Mouse (Mus musculus) kidney, postnatal 0 days (tissue): ENCODE data around the gene Itgb8. TPM values are rescaled to one million over a fixed set of nuclear protein-coding genes. Genes with fewer than 3 reads are reported as not detected.

Experiments used
- ATAC-seq: fragments of 200-750 bp; cut with Nextera tagmentation; replicated peaks from 2 replicates; pipeline ENCODE4 v1.8.0; 2017; ENCODE audit warnings: low read depth, moderate number of reproducible peaks, moderate TSS enrichment, moderate library complexity; ENCODE audit not compliant: low FRiP score
- DNase-seq: peaks from one replicate; pipeline ENCODE4 v3.0.0-alpha.2; 2016; ENCODE audit warnings: low spot score
- H3K27ac ChIP-seq: fragments of 300-500 bp; sonication (generic); 2 replicates; pipeline ENCODE4 v1.5.1; 2014; ENCODE audit warnings: mild to moderate bottlenecking
- H3K27me3 ChIP-seq: fragments of 300-500 bp; sonication (generic); 2 replicates; pipeline ENCODE4 v1.6.1; 2014; ENCODE audit warnings: low read length, mixed read lengths; ENCODE audit not compliant: insufficient read depth
- H3K36me3 ChIP-seq: fragments of 300-500 bp; sonication (generic); 2 replicates; pipeline ENCODE4 v1.6.1; 2014; ENCODE audit warnings: low read length, mixed read lengths; ENCODE audit not compliant: insufficient read depth
- H3K4me1 ChIP-seq: fragments of 300-500 bp; sonication (generic); replicated peaks from 2 replicates; pipeline ENCODE4 v1.6.1; 2014; ENCODE audit warnings: antibody characterized with exemption, low read length, mixed read lengths; ENCODE audit not compliant: insufficient read depth
- H3K4me2 ChIP-seq: fragments of 300-500 bp; sonication (generic); 2 replicates; pipeline ENCODE4 v1.6.1; 2014; ENCODE audit warnings: mild to moderate bottlenecking, low read length, moderate library complexity, mixed read lengths
- H3K4me3 ChIP-seq: fragments of 300-500 bp; sonication (generic); replicated peaks from 2 replicates; pipeline ENCODE4 v1.5.1; 2014; ENCODE audit warnings: low read depth, low read length
- H3K9ac ChIP-seq: fragments of 300-500 bp; sonication (generic); 2 replicates; pipeline ENCODE4 v1.6.1; 2014; ENCODE audit warnings: low read depth, low read length
- H3K9me3 ChIP-seq: fragments of 300-500 bp; sonication (generic); replicated peaks from 2 replicates; pipeline ENCODE4 v1.6.1; 2016; ENCODE audit warnings: low read length, inconsistent platforms, mixed read lengths
- CTCF ChIP-seq: IDR thresholded peaks from 2 replicates; pipeline ENCODE4 v1.5.1; 2016; ENCODE audit warnings: antibody characterized with exemption, low read depth, mild to moderate bottlenecking, moderate library complexity
- WGBS: fragments of 180-500 bp; shearing (Covaris S2); extraction: QIAGEN DNeasy Blood & Tissue Kit; methylation state at CpG from one replicate; pipeline ENCODE4 v1.1.7; 2014; 5-methylcytosine and 5-hydroxymethylcytosine counted together
- polyA plus RNA-seq: library from polyadenylated mRNA; unstranded; fragments of >200 nt; fragmentation: Nextera tagmentation; extraction: Ambion mirVana; gene quantifications from 2 replicates; pipeline ENCODE4 v1.2.1, GENCODE M21; 2015

Itgb8 gene
- polyA plus RNA-seq, 1 experiment from 2014 or later, result 9.9 TPM

- H3K4me3 ChIP-seq, result no peak overlapping the region
Observed at GRCm38 (mm10) chr12:119159254-119159933, 79.2 kb downstream of the Itgb8 start.

GRCm38 (mm10) chr12:119157686-119158085, 80.9 kb downstream of the Itgb8 start:
- no peak for DNase-seq
- TF ChIP-seq CTCF, result no peak
- no peak overlapping the region for H3K9ac ChIP-seq
- WGBS, result 91% methylated on average over 2 of the region's 2 CpGs
- H3K9me3 ChIP-seq, result no peaks in the 10 kb centered on the region
- ATAC-seq, result no peak
- H3K4me3 ChIP-seq, result no peak overlapping the region
- H3K27ac ChIP-seq, result no peak overlapping the region
- H3K27me3 ChIP-seq, result no peaks in the 10 kb centered on the region
- 0 out of 2 replicates have a peak, but pooled peaks cover 4% of the 10 kb centered on the region for H3K36me3 ChIP-seq
- H3K4me1 ChIP-seq, result no peaks in the 10 kb centered on the region
- no peak overlapping the region for H3K4me2 ChIP-seq

More at GRCm38 (mm10) chr12:119159254-119159933, 79.2 kb downstream of the Itgb8 start:
- Histone ChIP-seq H3K36me3 (0 out of 2 replicates have a peak, but pooled peaks cover 4% of the 10 kb centered on the region), H3K27me3 (no peaks in the 10 kb centered on the region), H3K27ac (no peak overlapping the region), H3K9me3 (no peaks in the 10 kb centered on the region), H3K4me1 (no peaks in the 10 kb centered on the region), H3K4me2 (no peak overlapping the region), H3K9ac (no peak overlapping the region)
- no peak for ATAC-seq
- WGBS, result 57% methylated on average over 4 of the region's 4 CpGs
- TF ChIP-seq CTCF, result no peak
- no peak for DNase-seq

DNA sequence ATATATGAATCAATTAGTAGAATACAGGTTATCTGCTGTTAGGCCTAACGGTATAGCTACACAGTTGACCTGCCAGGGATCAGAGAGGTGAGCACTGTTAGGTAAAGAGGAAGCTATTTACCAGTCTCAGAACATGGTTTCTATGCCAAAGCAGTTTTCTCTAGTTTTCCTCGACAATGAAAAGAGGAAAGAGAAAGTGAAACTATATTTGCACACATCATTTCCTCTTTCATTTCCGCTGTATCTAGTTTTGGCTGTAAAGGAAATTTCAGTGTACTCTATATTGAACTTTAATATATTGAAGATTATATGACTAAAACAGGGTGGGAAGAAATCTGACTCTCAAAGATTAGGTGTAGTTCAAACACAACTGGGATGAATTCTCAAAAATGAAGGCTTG, 81.5 kb downstream of the Itgb8 start:
- 78% methylated on average over 3 of the region's 3 CpGs for WGBS
- H3K27ac ChIP-seq, result no peak overlapping the region
- no peaks in the 10 kb centered on the region for H3K9me3 ChIP-seq
- ATAC-seq (no peak), DNase-seq (no peak)
- H3K4me1 ChIP-seq, result no peaks in the 10 kb centered on the region
- no peak overlapping the region for H3K4me3 ChIP-seq
- H3K36me3 ChIP-seq, result 0 out of 2 replicates have a peak, but pooled peaks cover 4% of the 10 kb centered on the region
- H3K4me2 ChIP-seq, result no peak overlapping the region
- no peaks in the 10 kb centered on the region for H3K27me3 ChIP-seq
- TF ChIP-seq CTCF, result no peak
- H3K9ac ChIP-seq, result no peak overlapping the region

- no peaks in the 10 kb centered on the region for H3K4me1 ChIP-seq
- H3K4me2 ChIP-seq, result no peak overlapping the region
- H3K9ac ChIP-seq, result no peak overlapping the region
- no peaks in the 10 kb centered on the region for H3K9me3 ChIP-seq
- ATAC-seq (no peak), DNase-seq (no peak)
- no peaks in the 10 kb centered on the region for H3K27me3 ChIP-seq
- H3K36me3 ChIP-seq, result no peaks in the 10 kb centered on the region
- 62% methylated on average over 4 of the region's 4 CpGs for WGBS
- H3K27ac ChIP-seq, result no peak overlapping the region
- no peak for TF ChIP-seq CTCF
- H3K4me3 ChIP-seq, result no peak overlapping the region
Observed at GRCm38 (mm10) chr12:119155566-119155965, 83.0 kb downstream of the Itgb8 start.

DNA sequence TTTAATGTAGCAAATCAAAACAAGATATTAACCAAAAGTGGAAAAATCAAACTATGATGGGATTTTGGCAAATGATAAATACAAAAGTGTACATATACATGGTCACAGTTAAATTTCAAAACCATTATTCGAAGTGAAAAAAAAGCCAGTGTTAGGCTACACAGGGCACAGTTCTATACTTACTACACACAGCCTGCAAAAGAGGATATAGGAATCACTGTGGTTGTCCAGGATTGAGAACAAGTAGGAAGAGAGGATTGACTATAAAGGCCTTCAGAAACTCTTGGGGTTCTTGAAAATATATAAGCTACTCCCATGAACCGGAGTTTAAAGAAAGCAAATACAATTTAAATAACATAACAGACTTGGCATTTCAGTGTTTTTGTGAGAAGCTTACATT, 87.6 kb downstream of the Itgb8 start:
- no peaks in the 10 kb centered on the region for H3K9me3 ChIP-seq
- no peak overlapping the region for H3K27ac ChIP-seq
- no peak for DNase-seq
- H3K4me1 ChIP-seq, result no peaks in the 10 kb centered on the region
- no peak for TF ChIP-seq CTCF
- WGBS, result 97% methylated on average over 2 of the region's 2 CpGs
- no peaks in the 10 kb centered on the region for H3K36me3 ChIP-seq
- H3K9ac ChIP-seq, result no peak overlapping the region
- no peak for ATAC-seq
- no peaks in the 10 kb centered on the region for H3K27me3 ChIP-seq
- no peak overlapping the region for H3K4me2 ChIP-seq
- no peak overlapping the region for H3K4me3 ChIP-seq

DNA sequence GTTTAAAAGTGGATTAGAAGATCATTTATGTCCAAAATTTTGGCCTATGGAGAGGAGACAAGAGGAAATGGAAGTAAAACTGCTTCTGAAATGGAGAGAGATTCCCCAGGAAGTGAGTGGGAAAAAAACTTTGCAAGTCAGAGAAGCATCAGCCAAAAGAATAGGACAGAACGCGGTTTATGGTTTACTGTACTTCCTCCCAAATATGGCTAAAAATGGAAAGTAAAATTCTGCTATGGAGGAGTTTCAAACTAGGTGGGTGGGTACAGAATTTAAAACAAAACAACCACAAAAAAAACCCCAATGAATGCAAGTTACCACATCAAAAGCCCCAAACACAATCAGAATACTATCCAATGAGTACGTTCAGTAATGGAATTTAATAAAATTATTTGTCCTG, 90.8 kb downstream of the Itgb8 start:
- no peaks in the 10 kb centered on the region for H3K27me3 ChIP-seq
- H3K27ac ChIP-seq, result no peak overlapping the region
- H3K4me3 ChIP-seq, result no peak overlapping the region
- DNase-seq, result no peak
- WGBS, result 75% methylated on average over 3 of the region's 3 CpGs
- no peaks in the 10 kb centered on the region for H3K4me1 ChIP-seq
- no peaks in the 10 kb centered on the region for H3K36me3 ChIP-seq
- no peak for ATAC-seq
- H3K4me2 ChIP-seq, result no peak overlapping the region
- no peak for TF ChIP-seq CTCF
- H3K9me3 ChIP-seq, result no peaks in the 10 kb centered on the region
- H3K9ac ChIP-seq, result no peak overlapping the region

GRCm38 (mm10) chr12:119146031-119146430, 92.6 kb downstream of the Itgb8 start:
- Histone ChIP-seq H3K27me3 (no peaks in the 10 kb centered on the region), H3K4me3 (no peak overlapping the region), H3K4me2 (no peak overlapping the region), H3K9ac (no peak overlapping the region), H3K27ac (no peak overlapping the region), H3K4me1 (no peaks in the 10 kb centered on the region), H3K9me3 (no peaks in the 10 kb centered on the region), H3K36me3 (no peaks in the 10 kb centered on the region)
- TF ChIP-seq CTCF, result no peak
- WGBS, result 59% methylated on average over 1 of the region's 1 CpGs
- DNase-seq, result no peak
- no peak for ATAC-seq
